Mouse (Mus musculus) CH12.LX (cell line): Measurements from ENCODE around the gene Igf1r.

Experiments used
- CTCF ChIP-seq, 2 experiments: IDR thresholded peaks in 1 of 2; conservative IDR thresholded peaks in 1 of 2; 2 replicates each; pipeline ENCODE4 v1.5.1; 2011 to 2012; ENCODE audit warnings: low read depth in 2 of 2, low read length in 2 of 2, improper control_type of control experiment in 1 of 2, inconsistent platforms in 1 of 2, mild to moderate bottlenecking in 1 of 2, moderate library complexity in 1 of 2
- POLR2A ChIP-seq: IDR thresholded peaks from 2 replicates; pipeline ENCODE4 v1.6.1; 2011; ENCODE audit warnings: low read depth, mild to moderate bottlenecking, improper control_type of control experiment, low read length
- USF1 ChIP-seq: IDR thresholded peaks from 2 replicates; pipeline ENCODE4 v1.6.1; 2014; ENCODE audit warnings: low read depth, mild to moderate bottlenecking, inconsistent platforms, low read length, improper control_type of control experiment
- ZNF384 ChIP-seq: IDR thresholded peaks from 2 replicates; pipeline ENCODE4 v1.6.1; 2012; ENCODE audit warnings: low read depth, low read length, improper control_type of control experiment, inconsistent platforms

DNA sequence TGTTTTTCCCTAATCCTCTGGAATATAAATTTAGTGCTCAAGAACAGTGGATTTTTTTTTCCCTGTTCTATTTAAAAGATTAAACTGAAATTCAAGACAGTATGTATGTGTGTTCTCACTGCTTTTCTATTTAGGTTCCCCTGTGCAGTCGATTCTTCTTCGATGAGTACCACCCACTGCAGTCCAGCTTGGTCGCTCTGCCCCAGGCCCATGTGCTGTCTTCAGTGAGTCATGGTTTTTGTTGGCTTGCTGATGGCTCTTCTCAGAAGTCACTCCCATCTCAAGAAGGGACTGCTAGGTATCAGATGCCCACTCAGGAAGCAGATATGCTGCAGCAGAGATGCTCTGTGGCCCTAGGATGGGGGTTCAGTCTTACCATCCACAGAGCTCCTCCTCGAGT, 95.9 kb downstream of the Igf1r start:
- TF ChIP-seq USF1 (no peak), ZNF384 (no peak), CTCF (conservative IDR thresholded peaks at IDR 0.05 in 1 of 2, IDR thresholded peaks at IDR 0.05 in 1 of 2; ENCODE audit: low read depth in 2 of 2, low read length in 2 of 2) (no peak), POLR2A (no peak)
